Mouse (Mus musculus): ENCODE results near the gene Lrriq1.

Gene Lrriq1

DNA sequence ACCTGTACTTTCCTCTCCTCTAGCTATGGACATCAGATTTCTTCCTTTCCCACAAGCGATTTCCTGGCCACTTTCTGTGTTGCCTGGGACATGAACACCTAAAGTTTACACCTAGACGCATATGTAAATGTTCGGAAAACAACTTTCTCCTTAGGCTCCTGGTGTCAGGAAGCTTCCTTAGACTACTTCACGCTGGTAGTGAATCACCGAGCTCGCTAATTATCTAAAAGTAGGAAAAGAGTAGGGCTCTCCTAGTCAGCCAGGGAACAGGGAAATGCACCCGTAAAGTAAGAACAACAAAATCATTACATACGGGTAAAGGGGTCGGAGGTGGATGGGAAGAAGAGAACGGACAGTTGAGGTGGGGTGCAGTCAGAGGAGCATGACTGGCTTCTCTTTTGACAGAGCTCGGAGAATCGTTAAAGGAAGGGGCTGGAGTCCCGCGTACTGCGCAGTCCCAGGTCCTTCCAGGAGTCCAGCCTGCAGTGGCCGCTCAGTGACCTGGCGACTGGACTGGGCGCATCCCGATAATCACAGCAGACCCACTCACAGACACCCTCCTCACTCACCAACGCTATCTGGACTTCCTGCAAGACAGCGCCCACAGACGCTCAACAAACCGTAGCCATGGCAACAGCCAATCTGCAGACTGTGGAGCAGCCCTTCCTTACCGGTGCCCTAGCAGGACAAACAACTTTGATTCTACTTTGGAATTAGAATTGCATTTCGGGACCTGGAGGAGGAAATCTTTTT is at the start of gene Lrriq1:
TSS of gene Lrriq1 (minus strand) at position 616 of the 753 bp plus-strand sequence.
- peak; percentile 85 to 86 for DNase-seq

DNA sequence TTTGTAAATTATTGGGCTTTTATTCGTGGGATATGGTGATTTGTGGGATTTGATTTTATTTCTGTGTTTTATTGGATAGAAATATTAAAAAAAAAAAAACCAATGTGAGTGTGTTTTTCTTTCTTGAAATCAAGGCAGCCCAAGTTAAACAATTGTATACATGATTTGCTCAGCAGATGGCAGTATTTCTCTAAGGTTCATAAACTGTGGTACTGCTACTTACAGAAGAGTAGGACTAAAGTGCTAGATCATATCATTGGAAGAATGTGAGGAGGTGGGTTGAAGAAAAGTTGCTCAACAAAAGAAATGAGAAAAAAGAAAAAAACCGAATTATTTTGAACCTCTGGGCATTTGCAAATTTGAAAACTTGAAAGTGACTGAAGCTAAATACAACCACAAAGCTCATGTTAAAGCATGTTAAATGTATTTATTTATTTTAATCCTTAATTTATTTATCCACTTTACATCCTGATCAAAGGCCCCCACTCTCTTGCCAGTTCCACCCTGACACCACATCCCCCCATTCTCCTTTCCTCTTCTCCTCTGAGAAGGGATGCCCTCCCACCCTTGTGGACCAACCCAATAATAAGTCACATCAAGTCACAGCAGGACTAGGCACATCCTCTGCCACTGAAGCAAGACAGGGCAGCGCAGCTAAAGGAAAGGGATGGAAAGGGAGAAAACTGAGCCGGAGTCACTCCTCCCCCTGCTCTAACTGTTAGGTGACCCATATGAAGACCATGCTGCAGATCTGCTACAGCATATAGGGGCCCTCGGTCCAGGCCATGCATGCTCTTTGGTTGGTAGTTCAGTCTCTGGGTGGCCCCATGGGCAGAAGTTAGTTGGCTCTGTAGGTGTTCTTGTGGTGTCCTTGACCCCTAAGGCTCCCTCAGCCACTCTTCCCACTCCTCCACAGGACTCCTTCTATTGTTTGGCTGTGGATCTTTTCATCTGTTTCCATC is 18.0 kb upstream of the Lrriq1 start:
- DNase-seq = peak; percentile 42 to 64

GRCm38 (mm10) chr10:103236460-103236772 is 294 bp upstream of the Lrriq1 start:
- no peak for DNase-seq

DNA sequence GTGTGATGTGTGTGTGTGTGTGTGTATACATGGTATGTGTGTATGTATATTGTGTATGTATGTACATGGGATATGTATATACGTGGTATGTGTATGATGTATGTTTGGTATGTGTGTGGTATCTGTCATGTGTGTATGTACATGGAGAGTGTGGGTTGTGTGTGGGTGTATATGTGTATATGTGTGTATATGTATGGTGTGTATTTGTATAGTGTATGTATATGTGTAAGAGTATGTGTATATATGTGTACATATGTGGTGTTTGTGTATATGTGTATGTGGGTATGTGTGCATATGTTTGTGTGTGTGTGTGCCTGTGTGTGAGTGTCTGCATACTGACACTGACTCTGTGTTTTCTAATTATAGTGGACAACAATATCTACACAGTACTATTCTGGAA is 9.5 kb downstream of the Lrriq1 start:
- no peak for DNase-seq

- peak; percentile 11 to 31 for DNase-seq
These were observed 41.3 kb downstream of the Lrriq1 start for GRCm38 (mm10) chr10:103194655-103195328.

DNA sequence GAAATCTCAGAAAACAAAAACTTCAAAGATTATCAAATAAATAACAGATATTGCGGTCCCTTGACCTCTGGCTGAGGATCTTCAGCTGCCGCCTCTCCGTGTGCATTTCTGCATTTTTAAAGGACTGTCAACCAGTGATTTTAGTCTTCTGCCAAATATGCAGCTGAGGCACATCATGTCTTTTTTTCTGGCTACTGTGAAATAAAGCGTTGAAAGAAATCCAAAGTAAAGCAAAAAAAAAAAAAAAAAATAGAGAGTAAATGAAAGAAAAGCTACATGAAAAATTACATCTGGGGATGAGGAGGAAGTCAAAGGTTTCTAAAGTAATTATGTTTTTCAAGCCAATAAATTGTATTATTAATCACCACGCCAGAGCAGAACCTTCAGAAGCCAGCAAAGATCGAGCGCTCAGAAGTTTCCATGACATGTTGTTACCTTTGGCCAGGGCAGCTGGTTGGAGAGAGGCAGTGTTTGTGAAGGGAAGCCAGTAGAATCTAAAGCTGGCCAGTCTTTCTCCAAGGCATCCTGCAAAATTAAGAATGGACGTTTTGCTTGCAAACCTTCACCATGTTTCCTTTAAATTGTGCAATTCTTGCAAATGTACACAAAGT is 90.2 kb downstream of the Lrriq1 start:
- DNase-seq = no peak

DNA sequence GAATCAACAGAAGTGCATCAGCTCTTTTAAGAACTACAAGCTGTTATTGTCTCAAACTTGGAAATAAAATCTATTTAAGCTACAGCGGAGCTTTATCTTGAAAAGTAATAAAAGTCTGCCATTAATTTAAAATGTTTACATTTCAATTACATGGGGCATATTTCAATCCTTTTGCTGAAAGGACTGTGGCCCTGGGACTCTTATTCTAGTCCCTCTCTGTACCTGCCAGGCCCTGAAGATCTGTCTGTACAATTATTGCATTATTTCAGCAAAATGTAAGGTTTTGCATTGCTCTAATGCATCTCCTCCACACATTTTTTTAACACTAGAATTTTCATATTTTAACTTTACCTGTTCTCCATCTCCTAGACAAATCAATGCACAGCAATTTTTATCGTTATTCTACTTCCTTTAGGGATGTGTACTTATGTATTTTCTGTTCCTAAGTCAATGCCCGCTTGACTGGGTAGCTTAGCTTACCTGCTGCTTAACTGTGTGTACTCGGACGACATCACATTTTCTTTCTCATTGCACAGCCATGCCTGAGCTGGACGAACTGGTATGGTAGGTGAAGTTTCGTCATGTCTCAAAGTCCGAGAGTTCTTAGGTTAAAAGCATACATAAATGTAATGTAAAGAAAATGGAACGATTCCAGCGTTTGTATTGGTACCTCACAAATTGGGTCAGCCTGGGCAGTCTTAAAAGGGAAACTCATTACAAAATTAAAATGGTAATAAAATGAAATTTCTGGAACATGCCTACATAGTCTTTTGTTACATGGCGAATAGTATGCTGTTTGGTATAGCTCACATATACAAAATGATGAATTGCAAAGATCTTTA is 91.0 kb downstream of the Lrriq1 start:
- no peak for DNase-seq

- DNase-seq = no peak
These were observed 93.6 kb downstream of the Lrriq1 start for GRCm38 (mm10) chr10:103142526-103142925.

- DNase-seq = peak; percentile 14 to 31
These were observed 94.6 kb downstream of the Lrriq1 start for GRCm38 (mm10) chr10:103141532-103141931.

- no peak for DNase-seq
These were observed 95.5 kb downstream of the Lrriq1 start for GRCm38 (mm10) chr10:103140609-103141008.

- no peak for DNase-seq
These were observed 121.5 kb downstream of the Lrriq1 start for GRCm38 (mm10) chr10:103114629-103115028.

DNA sequence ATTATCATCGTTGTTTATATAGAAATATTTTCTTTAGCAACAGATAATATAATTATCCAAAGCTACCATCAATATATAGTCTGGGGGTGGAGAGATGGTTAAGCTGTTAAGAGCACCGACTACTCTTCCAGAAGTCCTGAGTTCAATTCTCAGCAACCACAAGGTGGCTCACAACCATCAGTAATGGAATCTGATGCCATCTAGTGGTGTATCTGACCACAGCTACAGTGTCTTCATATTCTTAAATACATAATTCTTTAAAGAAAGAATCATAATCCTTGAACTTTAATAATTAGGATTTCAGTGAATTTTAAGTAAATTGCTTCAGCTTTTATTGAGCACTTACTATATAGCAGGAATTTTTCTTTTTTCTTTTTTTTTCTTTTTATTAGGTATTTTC is 128.0 kb downstream of the Lrriq1 start:
- DNase-seq = no peak

GRCm38 (mm10) chr10:103086101-103086500 is 150.0 kb downstream of the Lrriq1 start:
- DNase-seq = no peak

GRCm38 (mm10) chr10:103049593-103049992 is 186.5 kb downstream of the Lrriq1 start:
- DNase-seq = no peak

GRCm38 (mm10) chr10:103046623-103047022 is 189.5 kb downstream of the Lrriq1 start:
- no peak for DNase-seq

DNA sequence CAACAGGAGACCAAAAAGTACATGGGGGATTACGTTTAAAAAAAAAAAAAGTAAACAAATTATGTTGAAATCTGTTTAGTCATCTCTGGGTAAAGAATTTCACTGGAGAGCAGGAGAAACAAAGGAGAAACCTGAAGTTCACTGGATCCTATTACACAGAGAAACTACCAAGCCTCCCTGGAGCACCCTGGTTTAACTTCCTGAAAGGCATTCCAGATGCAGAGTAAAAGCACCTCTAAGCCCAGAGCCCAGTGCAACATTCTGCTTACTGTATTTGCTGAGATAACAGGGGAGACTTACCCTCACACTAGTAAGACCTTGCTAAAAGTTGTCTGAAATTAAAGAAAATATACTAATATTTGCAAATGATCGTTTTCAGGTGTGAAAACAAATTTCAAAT is 191.1 kb downstream of the Lrriq1 start:
- no peak for DNase-seq

- DNase-seq = no peak
These were observed 201.0 kb downstream of the Lrriq1 start for GRCm38 (mm10) chr10:103035002-103035640.

- DNase-seq = no peak
These were observed 205.2 kb downstream of the Lrriq1 start for GRCm38 (mm10) chr10:103030931-103031330.

DNA sequence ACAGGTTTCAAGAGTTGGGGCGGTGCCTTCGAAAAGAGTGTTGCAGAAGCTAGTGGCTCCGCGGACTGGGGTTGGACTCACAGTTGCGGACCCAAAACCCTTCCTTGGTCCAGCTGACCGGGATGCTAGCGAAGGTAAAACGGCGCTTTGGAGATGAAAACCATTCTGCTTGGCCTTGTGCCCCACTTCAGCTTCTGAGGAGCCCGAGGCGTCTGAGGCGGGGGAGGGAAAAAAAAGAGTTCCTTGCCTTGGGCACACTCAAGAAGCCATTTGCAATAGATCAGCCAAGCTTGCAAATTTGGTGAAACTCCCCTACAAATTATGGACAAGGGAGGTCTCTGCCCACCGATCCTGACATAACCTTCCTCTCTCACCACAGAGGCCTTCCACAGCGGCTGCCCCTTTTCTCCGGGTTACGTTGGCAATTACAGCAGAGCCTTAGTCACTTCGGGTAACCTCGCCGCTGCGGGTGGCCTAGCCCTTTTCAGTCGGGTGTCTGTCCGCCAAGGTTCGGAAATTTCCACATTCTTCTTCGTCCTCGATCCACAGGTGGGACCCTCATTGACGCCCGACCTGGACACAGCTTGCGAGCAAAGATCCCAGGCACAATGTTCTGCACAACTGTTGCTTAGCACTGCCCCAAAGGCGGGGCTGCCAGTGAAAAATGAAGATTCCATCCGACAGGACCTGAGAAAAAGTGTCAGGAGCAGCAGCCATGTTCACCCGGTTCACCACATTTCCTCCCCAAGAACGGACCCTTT is 206.2 kb downstream of the Lrriq1 start, which contains the start of gene Alx1:
TSS of gene Alx1 (minus strand) at position 486 of the 761 bp plus-strand sequence.
- peak; percentile 19 to 28 for DNase-seq

DNA sequence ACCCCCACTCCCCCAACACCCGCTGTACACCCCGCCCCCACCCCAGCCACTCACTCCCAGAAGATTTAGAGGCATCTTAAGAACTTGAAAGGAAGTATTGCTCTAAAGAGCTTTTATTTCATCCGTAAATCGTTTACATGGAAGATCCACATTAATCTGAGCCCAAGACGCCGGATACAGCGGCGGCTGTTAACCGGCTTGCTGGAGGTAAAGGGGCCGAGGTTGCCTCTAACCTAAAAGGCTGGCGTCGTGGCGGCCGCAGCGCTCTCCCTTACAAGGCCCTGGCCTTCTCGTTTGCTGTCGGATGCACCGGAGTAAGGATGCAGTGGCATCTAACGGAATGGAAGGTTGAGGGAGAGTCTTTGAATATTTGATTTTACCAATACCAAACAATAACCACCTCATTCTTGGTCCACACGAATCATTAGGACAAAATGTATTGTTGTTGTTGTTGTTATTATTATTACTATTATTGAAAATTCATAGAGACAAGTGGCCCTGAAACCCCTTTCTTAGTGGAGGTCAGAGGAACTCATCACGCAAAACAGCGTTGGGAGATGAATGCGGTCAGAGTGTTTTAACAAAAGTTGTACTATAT is 206.9 kb downstream of the Lrriq1 start:
- DNase-seq = peak; percentile 12 to 31

Data from cerebellum, postnatal 14 days (tissue).